Mouse (Mus musculus) CD4-positive, CD25-positive, alpha-beta regulatory T cell, adult 4 months (primary cell): Measurements from ENCODE around the gene Gba. TPM values are rescaled to one million over a fixed set of nuclear protein-coding genes. Genes with fewer than 3 reads are reported as not detected.

ENCODE experiments used
- ATAC-seq: one replicate; pipeline ENCODE4 v1.8.0; 2017
- polyA plus RNA-seq, 2 experiments: library from polyadenylated mRNA; unstranded; fragments of 100-300 nt; shearing (Covaris generic); gene quantifications; one replicate each; pipeline ENCODE4 v1.2.1; 2017

Gene Gba
- polyA plus RNA-seq, 2 experiments from 2014 or later, result 81.2 to 128 TPM

GRCm38 (mm10) chr3:89244158-89244981 is 41.6 kb downstream of the Gba start:
- ATAC-seq, result peak; percentile 25

DNA sequence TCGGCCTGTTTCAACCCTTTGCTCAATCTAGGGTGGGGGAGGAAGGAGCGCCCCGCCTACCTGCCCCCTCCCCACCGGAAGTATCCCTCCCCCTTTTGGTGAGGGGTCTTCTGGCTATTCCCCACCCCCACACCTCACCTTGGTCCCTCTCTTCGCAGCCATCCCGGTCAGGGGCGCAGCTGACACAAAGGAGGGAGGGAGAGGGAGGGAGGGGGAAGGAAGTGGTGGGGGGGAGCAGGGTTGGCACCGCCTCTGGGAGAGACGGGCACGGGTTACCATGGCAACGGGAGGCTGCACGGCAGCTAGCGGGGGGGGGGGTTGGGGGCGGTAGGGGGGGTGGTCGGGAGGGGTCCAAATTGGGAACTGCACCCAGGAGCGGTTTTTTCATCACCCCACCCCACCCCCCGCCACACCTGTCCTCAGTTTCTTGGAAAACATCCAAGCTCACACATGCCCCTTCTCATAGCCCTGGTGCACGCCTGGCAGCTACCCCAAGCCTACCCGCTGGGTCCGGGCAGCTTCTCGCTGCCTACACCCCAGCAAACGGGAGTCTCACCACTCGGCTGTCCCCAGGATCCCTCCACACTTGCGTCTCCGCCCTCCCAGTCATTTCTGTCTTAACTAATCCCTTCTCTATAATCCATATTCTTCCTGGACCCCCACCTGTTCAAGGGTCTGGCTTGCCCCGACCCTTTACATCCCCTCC is 42.4 kb downstream of the Gba start:
- ATAC-seq, result peak; percentile 1

DNA sequence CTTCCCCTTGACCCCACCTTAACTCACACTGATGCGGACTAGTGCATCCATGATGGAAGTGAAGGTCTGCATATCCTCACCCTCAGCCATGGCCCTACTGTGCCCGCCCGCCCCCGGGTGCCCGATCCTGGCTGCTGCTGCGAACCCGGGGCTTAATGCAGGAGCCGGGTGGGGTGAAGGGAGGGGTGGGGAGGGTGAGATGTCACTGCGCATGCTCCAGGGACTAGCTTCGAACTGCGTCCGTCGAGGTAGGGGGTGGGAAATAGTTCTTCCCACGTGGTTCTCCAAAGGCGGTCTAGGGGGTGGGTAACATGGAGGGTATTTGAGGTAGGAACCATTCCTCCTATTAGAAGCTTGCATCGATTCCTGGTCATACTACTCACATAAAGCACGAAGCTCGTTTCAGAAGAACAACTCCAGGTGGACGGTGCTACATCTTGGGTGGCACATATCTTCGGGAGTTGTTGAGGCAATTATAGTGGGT is 43.0 kb downstream of the Gba start, which contains the start of gene Krtcap2:
Gene Krtcap2 (plus strand): TSS at position 279 of the 484 bp plus-strand sequence.
- ATAC-seq, result peak; percentile 3

DNA sequence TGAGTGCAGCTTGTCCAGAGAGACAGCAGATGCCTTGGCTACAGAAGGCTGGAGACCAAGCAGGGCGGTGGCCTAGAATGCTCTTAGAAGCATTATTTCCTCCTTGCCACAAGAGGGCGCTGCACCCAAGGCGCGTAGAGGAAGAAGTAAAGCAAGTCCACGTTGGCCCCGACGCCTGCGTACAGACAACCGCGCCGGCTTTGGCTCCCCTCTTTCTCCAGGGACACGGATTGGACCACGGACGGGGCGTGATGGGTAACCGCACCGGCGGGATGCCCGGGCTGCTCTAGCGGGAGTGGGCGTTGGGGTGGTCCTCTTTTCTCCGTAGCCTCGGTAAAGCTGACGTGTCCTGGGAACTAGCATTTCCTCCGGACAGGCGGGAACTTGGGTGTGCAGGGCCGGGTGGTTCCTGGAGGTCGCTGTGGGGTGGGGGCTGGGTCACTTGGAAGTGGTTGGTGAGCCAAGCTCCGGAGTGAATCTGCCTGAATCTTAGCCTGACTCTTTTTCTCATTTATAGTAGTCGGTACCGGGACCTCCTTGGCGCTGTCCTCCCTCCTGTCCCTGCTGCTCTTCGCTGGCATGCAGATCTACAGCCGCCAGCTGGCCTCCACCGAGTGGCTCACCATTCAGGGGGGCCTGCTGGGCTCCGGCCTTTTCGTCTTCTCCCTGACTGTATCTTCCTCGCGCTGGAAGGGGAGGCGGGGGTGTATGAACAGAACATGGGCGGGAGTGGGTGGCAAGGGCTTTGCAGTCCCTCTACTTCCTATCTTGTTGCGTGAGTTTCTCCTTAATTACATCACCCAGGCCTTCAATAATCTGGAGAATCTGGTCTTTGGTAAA is 43.8 kb downstream of the Gba start, which contains the start of gene Trim46:
Gene Trim46 (minus strand): TSS at position 49 of the 840 bp plus-strand sequence.
- ATAC-seq, result peak; percentile 82

DNA sequence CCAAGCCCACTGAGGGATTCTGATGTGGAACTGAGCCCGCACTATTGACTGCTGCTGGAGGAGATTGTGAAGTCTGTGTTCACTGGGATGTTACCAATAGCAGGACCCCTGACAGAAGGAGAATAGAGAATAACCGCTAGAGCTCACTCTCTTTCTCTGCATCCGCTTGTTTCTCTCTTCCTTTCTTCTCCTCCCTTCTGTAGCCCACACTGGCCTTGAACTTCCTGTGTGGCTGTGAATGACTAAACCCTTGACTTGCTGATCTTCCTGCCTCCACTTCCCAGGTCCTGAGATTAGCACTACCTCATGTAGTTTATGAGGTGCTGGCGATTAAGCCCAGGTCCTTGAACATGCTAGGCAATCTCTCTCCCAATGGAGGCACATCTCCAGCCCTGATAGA is 44.7 kb downstream of the Gba start:
- no peak for ATAC-seq

- ATAC-seq, result peak; percentile 28
These were observed 47.8 kb downstream of the Gba start for GRCm38 (mm10) chr3:89250435-89251040.

DNA sequence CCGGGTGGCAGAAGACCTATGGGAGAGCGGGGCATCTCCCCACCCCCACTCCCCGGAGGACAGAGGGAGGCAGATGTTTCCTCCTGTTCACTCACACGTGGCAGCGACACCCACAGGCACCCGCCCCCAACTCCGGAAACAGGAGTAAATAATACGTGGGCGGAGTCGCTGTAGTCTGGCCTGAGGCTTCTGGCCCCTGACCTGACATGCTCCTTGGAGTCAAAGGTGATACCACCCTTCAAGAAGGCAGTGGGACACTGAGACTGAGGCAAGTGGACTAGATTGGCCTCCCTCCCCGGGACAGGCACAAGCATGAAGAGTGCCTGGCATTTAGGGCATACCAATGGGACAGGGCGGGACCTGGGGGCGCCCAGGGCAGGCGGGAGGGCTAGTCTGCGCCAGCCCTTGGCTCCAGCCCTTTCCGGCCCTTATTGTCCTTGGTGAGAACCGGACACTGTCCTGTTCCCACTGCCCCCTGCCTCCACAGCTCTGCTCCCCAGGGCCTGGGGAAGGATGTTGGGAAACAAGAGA is 48.7 kb downstream of the Gba start:
- ATAC-seq, result peak; percentile 48

DNA sequence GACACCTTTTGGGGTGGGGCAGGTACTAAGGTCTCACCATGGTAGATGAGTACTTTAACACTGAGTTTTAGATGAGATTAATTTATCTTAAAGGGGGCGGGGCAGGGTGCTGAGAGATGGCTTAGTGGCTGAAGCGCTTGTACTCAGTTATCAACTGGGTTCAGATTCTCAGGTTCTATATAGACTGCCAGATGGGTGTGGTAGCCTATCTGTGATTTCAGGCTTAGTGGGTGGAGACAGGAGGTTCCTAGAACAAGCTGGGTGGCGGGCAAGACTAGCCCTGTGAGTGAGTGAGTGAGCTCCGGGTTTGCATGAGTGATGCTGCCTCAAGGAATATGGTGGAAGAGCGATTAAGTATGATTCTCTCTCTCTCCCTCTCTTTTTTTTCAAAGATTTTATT is 52.3 kb downstream of the Gba start:
- no peak for ATAC-seq

DNA sequence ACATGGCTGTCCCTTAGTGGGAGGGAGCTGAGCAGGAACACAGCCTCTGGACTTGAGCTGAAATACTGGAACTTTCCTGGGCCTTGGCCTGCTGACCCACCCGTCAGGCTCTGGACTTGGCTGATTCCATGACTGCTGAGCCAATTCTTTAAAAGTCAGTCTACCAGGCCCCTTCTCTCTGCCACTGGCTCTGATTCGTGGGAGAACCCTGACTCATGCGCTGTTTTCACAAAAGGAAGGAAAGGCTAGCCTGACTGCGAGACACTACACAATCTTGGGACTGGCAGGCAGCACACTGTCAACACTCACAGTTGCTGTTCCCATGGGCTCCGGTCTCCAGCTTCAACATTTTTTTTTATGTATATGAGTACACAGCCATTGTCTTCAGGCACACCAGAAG is 53.4 kb downstream of the Gba start:
- no peak for ATAC-seq

Other genes starting within 250 kb of the Gba start
- gene Rusc1, start 109.6 kb upstream of the Gba start, polyA plus RNA-seq, result 100 to 1,000 TPM in 1 of 2 experiments, 10 to 100 TPM in 1; 62.1 to 106 TPM
- gene Gm43738, start 101.8 kb upstream of the Gba start, polyA plus RNA-seq, result not detected
- 10 to 100 TPM; 63.1 to 97.7 TPM for gene Fdps, start 101.0 kb upstream of the Gba start, polyA plus RNA-seq
- not detected for gene Pklr, start 66.8 kb upstream of the Gba start, polyA plus RNA-seq
- gene Hcn3, start 42.7 kb upstream of the Gba start, polyA plus RNA-seq, result 1 to 10 TPM; 1.3 to 2.4 TPM
- 10 to 100 TPM; 15.7 to 23.0 TPM for gene Clk2, start 38.1 kb upstream of the Gba start, polyA plus RNA-seq
- 100 to 1,000 TPM; 177 to 239 TPM for gene Scamp3, start 25.5 kb upstream of the Gba start, polyA plus RNA-seq
- 100 to 1,000 TPM; 209 to 296 TPM for gene Fam189b, start 19.8 kb upstream of the Gba start, polyA plus RNA-seq
- gene Thbs3, start 12.3 kb downstream of the Gba start, polyA plus RNA-seq, result 1 to 10 TPM; 3.4 to 3.6 TPM
- gene Mtx1, start 24.2 kb downstream of the Gba start, polyA plus RNA-seq, result 100 to 1,000 TPM in 1 of 2 experiments, 10 to 100 TPM in 1; 78.8 to 144 TPM
- gene Muc1, start 26.1 kb downstream of the Gba start, polyA plus RNA-seq, result 1 to 10 TPM; 1.1 to 2.0 TPM
- 100 to 1,000 TPM; 258 to 319 TPM for gene Krtcap2, start 43.0 kb downstream of the Gba start, polyA plus RNA-seq
- 1 to 10 TPM; 4.0 to 7.0 TPM for gene Trim46, start 43.4 kb downstream of the Gba start, polyA plus RNA-seq
- gene Dpm3, start 56.4 kb downstream of the Gba start, polyA plus RNA-seq, result 100 to 1,000 TPM; 116 to 155 TPM
- 100 to 1,000 TPM; 248 to 324 TPM for gene Slc50a1, start 67.6 kb downstream of the Gba start, polyA plus RNA-seq
- gene Efna1, start 78.2 kb downstream of the Gba start, polyA plus RNA-seq, result not detected
- not detected for gene Efna3, start 120.0 kb downstream of the Gba start, polyA plus RNA-seq
- gene Efna4, start 135.1 kb downstream of the Gba start, polyA plus RNA-seq, result not detected
- gene Adam15, start 147.1 kb downstream of the Gba start, polyA plus RNA-seq, result 10 to 100 TPM in 1 of 2 experiments, 1 to 10 TPM in 1; 8.5 to 13.3 TPM
- under 1 TPM in 1 of 2 experiments, not detected in 1; 0.42 TPM for gene Dcst2, start 159.0 kb downstream of the Gba start, polyA plus RNA-seq
- gene Dcst1, start 162.3 kb downstream of the Gba start, polyA plus RNA-seq, result 1 to 10 TPM in 1 of 2 experiments, under 1 TPM in 1; 0.59 to 1.1 TPM
- gene Zbtb7b, start 191.8 kb downstream of the Gba start, polyA plus RNA-seq, result 10 to 100 TPM; 11.7 to 13.2 TPM
- 1 to 10 TPM in 1 of 2 experiments, not detected in 1; 5.3 TPM for gene Lenep, start 199.9 kb downstream of the Gba start, polyA plus RNA-seq
- gene Flad1, start 208.9 kb downstream of the Gba start, polyA plus RNA-seq, result 10 to 100 TPM; 52.2 to 71.7 TPM
- 10 to 100 TPM; 21.6 to 40.2 TPM for gene Cks1b, start 215.5 kb downstream of the Gba start, polyA plus RNA-seq
- gene Shc1, start 215.5 kb downstream of the Gba start, polyA plus RNA-seq, result 10 to 100 TPM; 33.2 to 35.2 TPM
- 1 to 10 TPM; 6.0 to 7.9 TPM for gene Pygo2, start 227.3 kb downstream of the Gba start, polyA plus RNA-seq
- gene Pbxip1, start 233.8 kb downstream of the Gba start, polyA plus RNA-seq, result 10 to 100 TPM; 41.4 to 52.4 TPM